ENCODE assay signal across 8 mouse cellular contexts in the genomic region with DNA sequence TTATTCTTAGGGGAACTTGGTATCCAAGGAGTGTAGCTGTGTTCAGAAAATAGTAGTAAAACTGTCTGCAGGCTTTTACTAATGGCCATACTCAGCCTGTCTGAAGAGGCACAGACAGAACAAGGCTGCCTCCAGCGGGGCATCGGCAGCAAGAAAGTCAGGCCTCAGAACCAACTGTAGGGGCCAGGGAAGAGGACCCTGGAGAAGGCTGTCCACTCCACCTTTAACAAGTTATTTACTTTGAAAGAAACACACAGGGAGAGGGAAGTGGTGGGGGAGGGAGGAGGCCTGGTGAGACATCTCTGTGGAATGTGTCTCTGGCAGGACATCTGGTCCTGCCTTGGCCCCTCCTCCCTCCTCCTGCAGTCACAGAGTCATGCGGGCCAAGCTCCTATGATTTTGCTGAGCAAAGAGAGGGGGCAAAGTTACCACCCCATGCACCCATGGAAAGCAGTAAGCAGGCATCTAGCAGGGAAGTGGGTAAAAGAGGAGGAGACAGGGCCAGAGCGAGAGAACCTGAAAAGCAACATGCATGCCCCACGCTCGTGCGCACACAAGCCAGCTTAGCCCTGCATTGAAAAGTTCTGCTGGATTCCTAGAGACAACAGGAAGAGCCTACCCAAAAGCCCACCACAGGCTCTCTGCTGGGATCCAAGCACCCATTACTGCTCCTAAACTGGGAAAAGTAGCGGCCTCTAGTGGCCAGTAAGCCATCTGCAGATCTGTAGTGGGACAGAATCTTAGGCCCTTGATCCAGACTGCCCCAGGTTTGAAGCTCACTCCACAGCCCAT. TPM values are rescaled to one million over a fixed set of nuclear protein-coding genes. Genes with fewer than 3 reads are reported as not detected.
A peak's percentile ranks its signal among the peaks of the same experiment; 100 is the strongest.
DNase-seq lines count a peak whose midpoint lies in the region; ATAC-seq and TF ChIP-seq lines count a peak whose summit lies in the region.

No protein-coding gene starts in this region.

- H3K9me3 ChIP-seq in intestine, postnatal 0 days (ENCODE audit: control insufficient read depth) = no peaks in the 10 kb centered on the region
- no peaks in the 10 kb centered on the region for H3K9me3 ChIP-seq in limb, embryonic 15.5 days
- H3K9me3 ChIP-seq in midbrain, embryonic 15.5 days = no peaks in the 10 kb centered on the region

- no peaks in the 10 kb centered on the region for H3K27me3 ChIP-seq in intestine, postnatal 0 days (replicated peaks; ENCODE audit: control insufficient read depth, insufficient read depth, low read length)
- H3K27me3 ChIP-seq in limb, embryonic 15.5 days = no peaks in the 10 kb centered on the region
- no peaks in the 10 kb centered on the region for H3K27me3 ChIP-seq in midbrain, embryonic 15.5 days (replicated peaks)

- peak overlapping the region; percentile 38 for H3K4me2 ChIP-seq in intestine, postnatal 0 days (replicated peaks; ENCODE audit: low read depth)
- H3K4me2 ChIP-seq in limb, embryonic 15.5 days = peak overlapping the region; percentile 13; the same call in 1 of the 2 replicates
- H3K4me2 ChIP-seq in midbrain, embryonic 15.5 days = no peak overlapping the region

- DNase-seq in urinary bladder, postnatal 14 days (ENCODE audit: low spot score) = peak; percentile 88
- no peak for DNase-seq in urinary bladder, adult 2 months (ENCODE audit: low spot score)
- peak; percentile 86 for DNase-seq in embryo, embryonic 11 days
- DNase-seq in heart, adult 11 months = peak; percentile 100
- DNase-seq in spleen, postnatal 10 days (ENCODE audit: low spot score in 2 of 2) = peak; percentile 85 to 88

- WGBS in intestine, postnatal 0 days = 17% methylated on average over 8 of the region's 8 CpGs
- 14% methylated on average over 8 of the region's 8 CpGs for WGBS in limb, embryonic 15.5 days
- WGBS in midbrain, embryonic 15.5 days = 30% methylated on average over 8 of the region's 8 CpGs

- no peak overlapping the region for H3K9ac ChIP-seq in intestine, postnatal 0 days (ENCODE audit: low read depth, low read length)
- H3K9ac ChIP-seq in limb, embryonic 15.5 days = 0 out of 2 replicates have a peak overlapping the region, but pooled peaks have one; percentile 2
- no peak overlapping the region for H3K9ac ChIP-seq in midbrain, embryonic 15.5 days

- H3K36me3 ChIP-seq in intestine, postnatal 0 days (ENCODE audit: control insufficient read depth, insufficient read depth) = 0 out of 2 replicates have a peak, but pooled peaks cover 10% of the 10 kb centered on the region
- peaks cover 21% of the 10 kb centered on the region for H3K36me3 ChIP-seq in limb, embryonic 15.5 days
- H3K36me3 ChIP-seq in midbrain, embryonic 15.5 days (replicated peaks) = 0 out of 2 replicates have a peak, but pooled peaks cover 2% of the 10 kb centered on the region

- peak; percentile 50 for ATAC-seq in intestine, postnatal 0 days
- ATAC-seq in limb, embryonic 15.5 days (ENCODE audit: insufficient number of reproducible peaks, low FRiP score, low TSS enrichment, low read depth) = peak; percentile 40
- peak; percentile 51; the same call in 1 of the 2 replicates for ATAC-seq in midbrain, embryonic 15.5 days (replicated peaks)

- H3K27ac ChIP-seq in intestine, postnatal 0 days (ENCODE audit: low read depth, low read length) = peak overlapping the region; percentile 96
- peak overlapping the region; percentile 95 for H3K27ac ChIP-seq in limb, embryonic 15.5 days
- peak overlapping the region; percentile 39 for H3K27ac ChIP-seq in midbrain, embryonic 15.5 days

- peaks cover 29% of the 10 kb centered on the region for H3K4me1 ChIP-seq in intestine, postnatal 0 days (replicated peaks; ENCODE audit: control insufficient read depth, insufficient read depth, low read length)
- peaks cover 60% of the 10 kb centered on the region for H3K4me1 ChIP-seq in limb, embryonic 15.5 days
- H3K4me1 ChIP-seq in midbrain, embryonic 15.5 days = no peaks in the 10 kb centered on the region

- H3K4me3 ChIP-seq in intestine, postnatal 0 days (ENCODE audit: low read depth, low read length) = no peak overlapping the region
- H3K4me3 ChIP-seq in limb, embryonic 15.5 days = no peak overlapping the region
- H3K4me3 ChIP-seq in midbrain, embryonic 15.5 days = no peak overlapping the region

- TF ChIP-seq CTCF in intestine, postnatal 0 days (IDR thresholded peaks at IDR 0.05; ENCODE audit: low read depth) = peak; percentile 91

RNA-seq across cellular contexts. Expression of gene Adamtsl4, which starts 12.2 kb away (rescaled TPM):
- polyA plus RNA-seq in urinary bladder, adult 2 months (2012; rRNA removed) = 52.4 and 58.8 TPM in 2 replicates
- polyA plus RNA-seq in intestine, postnatal 0 days (2015; fragmentation: Nextera tagmentation; extraction: Ambion mirVana) = 3.2 and 3.8 TPM in 2 replicates
- 5.4 and 11.2 TPM in 2 replicates for polyA plus RNA-seq in limb, embryonic 15.5 days (2015; fragmentation: Nextera tagmentation; extraction: Ambion mirVana)
- 1.0 TPM in 2 replicates for polyA plus RNA-seq in midbrain, embryonic 15.5 days (2015; fragmentation: Nextera tagmentation; extraction: Ambion mirVana)

RNA-seq across cellular contexts. Expression of gene Mcl1, which starts 16.9 kb away (rescaled TPM):
- polyA plus RNA-seq in urinary bladder, adult 2 months (2012; rRNA removed) = 90.3 and 106 TPM in 2 replicates
- polyA plus RNA-seq in intestine, postnatal 0 days (2015; fragmentation: Nextera tagmentation; extraction: Ambion mirVana) = 52.4 and 53.3 TPM in 2 replicates
- 35.2 and 46.1 TPM in 2 replicates for polyA plus RNA-seq in limb, embryonic 15.5 days (2015; fragmentation: Nextera tagmentation; extraction: Ambion mirVana)
- polyA plus RNA-seq in midbrain, embryonic 15.5 days (2015; fragmentation: Nextera tagmentation; extraction: Ambion mirVana) = 47.8 and 47.9 TPM in 2 replicates

RNA-seq across cellular contexts. Expression of gene Ensa, which starts 50.7 kb away (rescaled TPM):
- polyA plus RNA-seq in urinary bladder, adult 2 months (2012; rRNA removed) = 31.6 and 45.7 TPM in 2 replicates
- 44.0 and 48.2 TPM in 2 replicates for polyA plus RNA-seq in intestine, postnatal 0 days (2015; fragmentation: Nextera tagmentation; extraction: Ambion mirVana)
- 73.4 and 74.7 TPM in 2 replicates for polyA plus RNA-seq in limb, embryonic 15.5 days (2015; fragmentation: Nextera tagmentation; extraction: Ambion mirVana)
- 123 and 133 TPM in 2 replicates for polyA plus RNA-seq in midbrain, embryonic 15.5 days (2015; fragmentation: Nextera tagmentation; extraction: Ambion mirVana)

Comparison
In these comparisons a context has a peak if more than half of its experiments do, and no peak if none do; other contexts are left out.
1. H3K27ac ChIP-seq: peak in every context shown above with its lines; median percentile 96 in intestine, postnatal 0 days; 95 in limb, embryonic 15.5 days; 39 in midbrain, embryonic 15.5 days.